Mouse (Mus musculus) spleen, adult 12 weeks (tissue): ENCODE results near the gene Pex10.

Experiments used
- DNase-seq: peaks from one replicate; pipeline ENCODE4 v3.0.0; 2022; ENCODE audit warnings: low spot score

Pex10 gene

GRCm38 (mm10) chr4:155093431-155094149, 26.8 kb downstream of the Pex10 start:
- DNase-seq: no peak

- DNase-seq: peak; percentile 31
Measured at GRCm38 (mm10) chr4:155094565-155094964, 27.7 kb downstream of the Pex10 start.

- peak; percentile 53 for DNase-seq
Measured at GRCm38 (mm10) chr4:155095238-155095900, 28.6 kb downstream of the Pex10 start.

GRCm38 (mm10) chr4:155095967-155096366, 29.2 kb downstream of the Pex10 start:
- no peak for DNase-seq

- DNase-seq: no peak
Measured at GRCm38 (mm10) chr4:155097452-155097851, 30.6 kb downstream of the Pex10 start.

- no peak for DNase-seq
Measured at GRCm38 (mm10) chr4:155098572-155098971, 31.8 kb downstream of the Pex10 start.

- DNase-seq: no peak
Measured at GRCm38 (mm10) chr4:155107886-155108285, 41.1 kb downstream of the Pex10 start.

- no peak for DNase-seq
Measured at GRCm38 (mm10) chr4:155109471-155109870, 42.7 kb downstream of the Pex10 start.

- no peak for DNase-seq
Measured at GRCm38 (mm10) chr4:155113766-155114410, 47.1 kb downstream of the Pex10 start.

- DNase-seq: no peak
Measured at GRCm38 (mm10) chr4:155116607-155117006, 49.8 kb downstream of the Pex10 start.

- DNase-seq: no peak
Measured at GRCm38 (mm10) chr4:155117396-155117978, 50.7 kb downstream of the Pex10 start.

GRCm38 (mm10) chr4:155118278-155118677, 51.5 kb downstream of the Pex10 start:
- no peak for DNase-seq

GRCm38 (mm10) chr4:155120038-155120437, 53.2 kb downstream of the Pex10 start:
- no peak for DNase-seq

- no peak for DNase-seq
Measured at GRCm38 (mm10) chr4:155120583-155120982, 53.8 kb downstream of the Pex10 start.

- no peak for DNase-seq
Measured at GRCm38 (mm10) chr4:155121222-155121621, 54.4 kb downstream of the Pex10 start.
